Mouse (Mus musculus): ENCODE results near the gene Exoc5. TPM values are rescaled to one million over a fixed set of nuclear protein-coding genes. Genes with fewer than 3 reads are reported as not detected.
"Not testable (repeated sequence)": the region's sequence is repeated elsewhere in the genome, so short reads cannot be mapped to it uniquely, and the experiment has no call there.

Exoc5 gene
- 90.6 and 104 TPM in 2 replicates for total RNA-seq (2014; rRNA removed)
- 51.7 and 61.2 TPM in 2 replicates for polyA plus RNA-seq (2015; fragmentation: Nextera tagmentation; extraction: Ambion mirVana)

GRCm38 (mm10) chr14:49066274-49066823 is at the start of gene Exoc5:
Gene Exoc5, minus strand, starts transcription at chr14:49066653.
- Histone ChIP-seq H3K4me2 (ENCODE audit: low read depth) (peak within 1 kb of the TSS; percentile 70), H3K9me3 (ENCODE audit: low read length) (no peaks in the 10 kb centered on the region), H3K9ac (peak within 1 kb of the TSS; percentile 96), H3K27ac (ENCODE audit: low read depth, low read length) (peak within 1 kb of the TSS; percentile 99), H3K4me1 (ENCODE audit: insufficient read depth) (peaks cover 16% of the 10 kb centered on the region), H3K27me3 (ENCODE audit: insufficient read depth, low read length) (no peaks in the 10 kb centered on the region), H3K36me3 (ENCODE audit: insufficient read depth) (no peaks in the 10 kb centered on the region), H3K4me3 (ENCODE audit: low read depth, low read length) (peak within 1 kb of the TSS; percentile 97)
- TF ChIP-seq CTCF (IDR thresholded peaks at IDR 0.05; ENCODE audit: low read depth), result no peak
- DNase-seq (peak; percentile 97), ATAC-seq (peak; percentile 96)
- under 1% methylated on average over 53 of the region's 53 CpGs for WGBS

GRCm38 (mm10) chr14:49091755-49092154 is 25.3 kb upstream of the Exoc5 start:
- H3K9me3 ChIP-seq (ENCODE audit: low read length); H3K4me2 ChIP-seq (ENCODE audit: low read depth); H3K4me3 ChIP-seq (ENCODE audit: low read depth, low read length); H3K36me3 ChIP-seq (ENCODE audit: insufficient read depth); ATAC-seq; H3K27me3 ChIP-seq (ENCODE audit: insufficient read depth, low read length); H3K9ac ChIP-seq; H3K4me1 ChIP-seq (ENCODE audit: insufficient read depth); H3K27ac ChIP-seq (ENCODE audit: low read depth, low read length); DNase-seq: not testable (repeated sequence)
- 23% methylated on average over 1 of the region's 1 CpGs for WGBS
- 0 out of 2 replicates have a peak, but pooled peaks have one; percentile 2 for TF ChIP-seq CTCF (IDR thresholded peaks at IDR 0.05; ENCODE audit: low read depth)

- no peak for ATAC-seq
- no peaks in the 10 kb centered on the region for H3K27me3 ChIP-seq (ENCODE audit: insufficient read depth, low read length)
- H3K27ac ChIP-seq (ENCODE audit: low read depth, low read length), result no peak overlapping the region
- peaks cover 7% of the 10 kb centered on the region for H3K36me3 ChIP-seq (ENCODE audit: insufficient read depth)
- no peak overlapping the region for H3K4me3 ChIP-seq (ENCODE audit: low read depth, low read length)
- no peak overlapping the region for H3K9ac ChIP-seq
- DNase-seq, result no peak
- H3K9me3 ChIP-seq (ENCODE audit: low read length), result no peaks in the 10 kb centered on the region
- no peak for TF ChIP-seq CTCF (IDR thresholded peaks at IDR 0.05; ENCODE audit: low read depth)
- no peaks in the 10 kb centered on the region for H3K4me1 ChIP-seq (ENCODE audit: insufficient read depth)
- WGBS, result 33% methylated on average over 4 of the region's 4 CpGs
- no peak overlapping the region for H3K4me2 ChIP-seq (ENCODE audit: low read depth)
These were observed 24.8 kb upstream of the Exoc5 start for GRCm38 (mm10) chr14:49091277-49091676.

- no peak overlapping the region for H3K4me3 ChIP-seq (ENCODE audit: low read depth, low read length)
- no peak overlapping the region for H3K27ac ChIP-seq (ENCODE audit: low read depth, low read length)
- no peaks in the 10 kb centered on the region for H3K27me3 ChIP-seq (ENCODE audit: insufficient read depth, low read length)
- H3K36me3 ChIP-seq (ENCODE audit: insufficient read depth), result peaks cover 9% of the 10 kb centered on the region
- H3K4me2 ChIP-seq (ENCODE audit: low read depth), result no peak overlapping the region
- no peaks in the 10 kb centered on the region for H3K4me1 ChIP-seq (ENCODE audit: insufficient read depth)
- ATAC-seq, result no peak
- no peak for DNase-seq
- TF ChIP-seq CTCF (IDR thresholded peaks at IDR 0.05; ENCODE audit: low read depth), result no peak
- no peaks in the 10 kb centered on the region for H3K9me3 ChIP-seq (ENCODE audit: low read length)
- no peak overlapping the region for H3K9ac ChIP-seq
- 26% methylated on average over 5 of the region's 5 CpGs for WGBS
These were observed 23.6 kb upstream of the Exoc5 start for GRCm38 (mm10) chr14:49090102-49090501.

GRCm38 (mm10) chr14:49089461-49090058 is 23.1 kb upstream of the Exoc5 start:
- Histone ChIP-seq H3K36me3 (ENCODE audit: insufficient read depth) (peaks cover 11% of the 10 kb centered on the region), H3K9ac (no peak overlapping the region), H3K4me2 (ENCODE audit: low read depth) (no peak overlapping the region), H3K27me3 (ENCODE audit: insufficient read depth, low read length) (no peaks in the 10 kb centered on the region), H3K9me3 (ENCODE audit: low read length) (no peaks in the 10 kb centered on the region), H3K27ac (ENCODE audit: low read depth, low read length) (no peak overlapping the region), H3K4me1 (ENCODE audit: insufficient read depth) (no peaks in the 10 kb centered on the region), H3K4me3 (ENCODE audit: low read depth, low read length) (no peak overlapping the region)
- no peak for ATAC-seq
- DNase-seq, result no peak
- 7% methylated on average over 6 of the region's 6 CpGs for WGBS
- no peak for TF ChIP-seq CTCF (IDR thresholded peaks at IDR 0.05; ENCODE audit: low read depth)

- ATAC-seq, result no peak
- no peak for DNase-seq
These were observed 21.9 kb upstream of the Exoc5 start for GRCm38 (mm10) chr14:49088155-49089048.

More at GRCm38 (mm10) chr14:49088155-49089048, 21.9 kb upstream of the Exoc5 start:
- H3K9me3 ChIP-seq (ENCODE audit: low read length), result no peaks in the 10 kb centered on the region
- H3K4me1 ChIP-seq (ENCODE audit: insufficient read depth), result no peaks in the 10 kb centered on the region
- H3K4me3 ChIP-seq (ENCODE audit: low read depth, low read length), result no peak overlapping the region
- no peak overlapping the region for H3K27ac ChIP-seq (ENCODE audit: low read depth, low read length)
- 17% methylated on average over 14 of the region's 14 CpGs for WGBS
- peaks cover 11% of the 10 kb centered on the region for H3K36me3 ChIP-seq (ENCODE audit: insufficient read depth)
- H3K9ac ChIP-seq, result no peak overlapping the region
- H3K4me2 ChIP-seq (ENCODE audit: low read depth), result no peak overlapping the region
- TF ChIP-seq CTCF (IDR thresholded peaks at IDR 0.05; ENCODE audit: low read depth), result no peak
- no peaks in the 10 kb centered on the region for H3K27me3 ChIP-seq (ENCODE audit: insufficient read depth, low read length)

All from forebrain, postnatal 0 days (tissue).